Mouse (Mus musculus) gastrocnemius, postnatal 10 days (tissue): ENCODE measurements around the gene Epb41. TPM values are rescaled to one million over a fixed set of nuclear protein-coding genes. Genes with fewer than 3 reads are reported as not detected.

Source experiments
- DNase-seq: peaks from one replicate; pipeline ENCODE4 v3.0.0; 2021; ENCODE audit warnings: mixed read lengths
- total RNA-seq, 2 experiments: library from RNA; stranded (reverse); gene quantifications; 2 replicates each; pipeline ENCODE4 v1.2.3; 2021

The Epb41 gene
- total RNA-seq, 2 experiments from 2014 or later = 51.7 to 54.5 TPM

DNA sequence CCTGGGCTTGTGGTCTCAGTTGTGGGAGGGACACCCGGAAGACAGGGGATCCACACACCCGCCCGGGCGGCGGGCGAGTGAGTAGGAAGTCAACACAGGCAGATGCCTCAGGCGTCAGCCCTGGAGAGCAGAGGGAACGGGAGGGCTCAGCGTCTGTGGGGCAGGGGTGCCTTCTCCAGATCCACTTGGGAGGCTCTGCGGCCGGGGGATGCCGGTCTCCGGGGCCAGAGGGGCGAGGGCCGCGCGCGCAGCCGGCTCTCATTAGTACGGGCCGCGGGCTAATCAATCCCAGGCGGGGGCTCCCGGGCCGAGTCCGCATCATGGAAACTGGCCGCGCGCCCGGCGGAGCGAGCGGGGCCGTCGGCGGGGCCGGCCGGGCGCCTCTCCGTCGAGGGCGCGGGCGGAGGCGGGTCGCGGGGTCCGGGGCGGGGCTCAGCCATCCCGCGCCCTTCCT is 155.0 kb downstream of the Epb41 start:
- peak; percentile 68 for DNase-seq

DNA sequence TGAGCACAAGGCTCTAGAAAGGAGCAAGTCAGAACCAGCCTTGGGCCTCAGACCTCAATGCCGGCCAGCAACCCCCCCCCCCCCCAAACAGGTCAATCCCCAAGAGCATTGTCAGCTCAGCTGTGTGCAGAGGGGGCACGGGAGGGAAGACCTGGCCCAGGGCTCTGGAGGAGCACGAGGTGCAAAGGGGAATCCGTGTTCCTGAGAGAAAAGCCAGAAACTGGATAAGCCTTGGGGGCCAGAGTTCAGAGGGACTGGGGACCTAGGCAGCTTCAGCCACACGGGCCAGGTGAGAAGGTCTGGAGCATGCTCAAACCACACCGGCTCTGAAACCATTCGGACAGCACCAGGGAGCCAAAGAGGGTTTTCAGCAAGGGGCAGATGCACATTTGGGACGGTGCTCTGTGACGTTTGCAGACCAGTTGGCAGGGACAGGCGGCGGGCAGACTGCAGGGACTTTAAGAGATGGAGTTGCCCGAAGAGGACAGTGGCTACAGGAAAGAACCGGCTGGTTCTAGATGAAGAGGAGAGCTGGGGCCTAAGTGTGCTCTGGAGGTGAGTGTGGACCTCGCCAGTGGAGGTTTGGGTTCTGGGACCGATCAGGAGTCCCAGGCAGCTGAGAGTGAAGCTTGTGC is 155.5 kb downstream of the Epb41 start:
- no peak for DNase-seq

DNA sequence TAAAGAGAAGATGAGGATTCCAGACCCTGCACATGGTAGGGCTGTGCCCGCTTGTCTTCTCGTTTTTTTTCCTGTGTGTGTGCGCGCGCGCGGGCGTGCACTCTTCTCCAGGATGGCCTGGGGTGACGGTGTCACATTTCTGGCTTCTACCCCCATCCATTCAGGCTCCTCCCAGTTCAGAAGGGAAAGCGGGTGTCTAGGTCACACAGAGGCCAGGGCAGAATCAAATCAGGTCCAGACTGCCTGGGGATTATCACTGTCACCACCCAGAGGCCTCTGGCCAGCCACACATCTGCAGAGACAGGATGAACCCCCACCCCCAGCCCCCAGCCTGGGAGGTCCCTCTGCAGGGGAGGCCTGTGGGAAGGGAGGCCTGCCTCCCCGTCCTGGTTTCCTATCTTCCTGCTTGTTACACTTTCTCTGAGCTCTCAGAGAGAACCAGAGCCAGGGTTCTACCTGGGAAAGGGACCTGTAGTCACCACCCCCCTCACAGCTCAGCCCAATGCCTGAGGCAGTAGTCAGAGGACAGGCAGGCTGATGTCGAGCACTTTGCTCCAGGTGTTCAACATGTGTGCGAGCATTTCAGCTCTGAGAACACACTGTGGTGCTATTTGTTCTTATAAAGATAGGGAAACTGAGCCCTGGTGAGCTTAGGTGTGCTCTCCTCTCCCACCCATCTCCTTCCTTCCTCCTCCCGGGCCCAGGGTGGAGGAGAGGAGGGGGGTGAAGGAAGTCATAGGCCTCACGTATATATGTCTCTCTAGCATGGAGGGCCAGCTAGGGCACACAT is 156.2 kb downstream of the Epb41 start:
- no peak for DNase-seq

DNA sequence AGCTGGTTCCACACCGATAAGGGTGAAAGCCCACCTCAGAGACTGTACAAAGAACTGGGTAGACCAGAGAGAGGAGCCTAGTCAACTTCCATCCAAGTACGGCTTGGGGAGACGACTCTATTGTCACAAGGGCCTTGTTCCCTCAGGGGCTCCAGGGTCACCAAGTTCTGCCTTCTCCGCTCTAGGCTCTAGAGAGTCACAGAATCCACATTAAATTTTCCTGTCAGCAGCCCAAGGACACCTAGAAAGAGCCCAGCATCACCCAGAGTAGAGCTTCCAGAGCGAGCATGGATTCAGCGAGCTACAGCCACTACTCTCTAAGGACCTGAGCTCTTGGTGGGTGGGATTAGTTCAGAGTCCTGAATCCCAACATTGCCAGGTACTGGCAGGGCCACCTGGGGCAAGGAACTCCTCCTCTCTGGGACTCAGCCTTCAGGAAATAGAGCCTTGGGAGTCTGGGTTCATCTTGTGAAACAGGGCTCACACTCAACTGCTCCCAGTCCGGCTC is 157.0 kb downstream of the Epb41 start:
- no peak for DNase-seq

DNA sequence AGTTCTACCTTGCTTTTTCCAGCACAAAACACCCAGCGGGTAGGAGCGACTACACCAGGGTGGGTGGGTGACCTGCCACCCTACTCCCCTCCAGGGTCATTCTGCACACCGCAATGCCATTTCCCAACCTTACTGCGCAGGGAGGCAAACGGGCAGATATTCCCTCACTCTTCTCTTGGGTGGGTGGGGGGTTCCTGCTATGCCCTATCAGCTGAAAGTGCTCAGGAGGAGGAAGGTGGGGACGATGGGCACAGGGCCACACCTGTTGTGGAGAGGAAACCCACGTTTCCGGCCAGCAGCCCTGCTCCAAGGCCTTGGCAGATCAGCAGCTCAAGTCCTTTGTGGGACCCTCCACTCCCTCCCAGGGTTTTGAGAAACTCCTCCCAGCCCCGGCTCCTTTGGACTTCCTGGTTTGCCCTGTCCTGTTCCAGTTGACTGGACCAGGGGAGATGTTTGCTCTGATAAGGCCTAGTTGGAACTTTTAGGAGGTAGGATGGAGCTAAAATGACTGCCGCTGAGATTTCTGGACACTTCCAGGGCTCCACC is 158.0 kb downstream of the Epb41 start:
- no peak for DNase-seq

DNA sequence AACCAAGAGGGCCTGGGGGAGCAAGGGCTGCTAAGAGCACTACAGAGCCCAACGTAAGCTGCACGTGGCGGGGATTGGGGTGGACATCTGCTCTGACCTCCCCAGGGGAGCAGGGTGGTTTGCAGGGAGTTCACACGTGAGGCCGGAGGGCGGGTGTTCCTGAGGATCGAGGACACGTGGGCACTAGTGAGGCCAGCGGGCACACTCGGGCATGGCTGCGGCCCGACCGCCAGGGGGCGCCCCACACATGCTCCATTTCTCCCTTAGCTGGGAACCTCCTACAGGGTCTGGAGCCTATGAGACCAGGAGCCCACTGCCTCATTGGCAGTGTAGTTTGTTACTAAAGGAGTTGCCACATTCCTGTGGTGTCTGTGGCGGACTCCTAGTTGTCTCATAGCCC is 158.7 kb downstream of the Epb41 start:
- DNase-seq = peak; percentile 84

DNA sequence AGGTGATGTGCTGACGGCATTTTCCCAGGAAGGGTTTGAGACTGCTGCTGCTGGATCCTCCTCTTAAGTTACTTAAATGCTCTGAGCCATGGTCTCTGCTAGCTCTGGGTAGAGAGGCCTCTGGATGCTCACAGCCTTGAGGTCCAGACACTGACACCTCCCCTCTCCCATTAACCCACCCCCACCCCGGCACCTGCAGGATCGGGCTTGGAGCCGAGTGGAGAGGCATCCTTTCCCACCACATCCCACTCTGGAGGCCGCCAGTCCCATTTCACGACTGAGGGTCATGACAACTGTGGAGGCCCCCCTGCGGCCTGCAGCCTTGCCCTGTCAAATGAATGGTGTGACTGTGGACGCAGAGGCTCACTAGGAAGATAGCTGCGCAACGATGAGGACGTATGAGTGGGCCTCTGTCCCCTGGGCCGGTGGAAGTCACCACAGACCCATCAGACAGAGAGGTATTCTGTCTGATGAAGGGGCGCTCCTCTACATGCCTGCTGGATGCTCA is 159.2 kb downstream of the Epb41 start:
- no peak for DNase-seq

DNA sequence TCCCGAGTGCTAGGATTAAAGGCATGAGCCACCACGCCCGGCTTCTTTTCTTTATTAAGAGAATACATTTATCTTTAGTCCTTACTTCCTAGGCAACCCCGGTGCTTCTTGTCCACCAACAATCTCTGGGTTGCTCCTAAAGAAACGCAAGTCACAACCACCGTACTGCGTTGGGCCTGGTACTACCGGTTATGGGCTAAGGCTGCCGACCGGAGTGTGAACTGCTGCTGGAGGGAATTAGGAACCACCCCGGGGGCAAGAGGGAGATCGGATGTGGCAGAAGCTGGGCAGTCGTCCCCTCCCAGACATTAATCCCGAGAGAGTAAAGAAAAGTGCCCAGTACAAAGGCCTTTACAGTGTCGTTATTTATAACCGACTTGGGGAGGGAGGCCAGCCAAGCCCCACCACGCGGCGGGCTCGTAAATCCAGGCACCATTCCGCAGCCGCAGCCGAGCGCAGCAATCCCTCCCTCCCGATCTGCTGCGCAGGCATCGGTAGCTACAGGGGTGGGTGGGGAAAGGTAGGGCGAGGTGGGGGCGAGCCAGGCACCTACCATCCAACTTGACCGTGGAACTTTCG is 160.1 kb downstream of the Epb41 start:
- no peak for DNase-seq

DNA sequence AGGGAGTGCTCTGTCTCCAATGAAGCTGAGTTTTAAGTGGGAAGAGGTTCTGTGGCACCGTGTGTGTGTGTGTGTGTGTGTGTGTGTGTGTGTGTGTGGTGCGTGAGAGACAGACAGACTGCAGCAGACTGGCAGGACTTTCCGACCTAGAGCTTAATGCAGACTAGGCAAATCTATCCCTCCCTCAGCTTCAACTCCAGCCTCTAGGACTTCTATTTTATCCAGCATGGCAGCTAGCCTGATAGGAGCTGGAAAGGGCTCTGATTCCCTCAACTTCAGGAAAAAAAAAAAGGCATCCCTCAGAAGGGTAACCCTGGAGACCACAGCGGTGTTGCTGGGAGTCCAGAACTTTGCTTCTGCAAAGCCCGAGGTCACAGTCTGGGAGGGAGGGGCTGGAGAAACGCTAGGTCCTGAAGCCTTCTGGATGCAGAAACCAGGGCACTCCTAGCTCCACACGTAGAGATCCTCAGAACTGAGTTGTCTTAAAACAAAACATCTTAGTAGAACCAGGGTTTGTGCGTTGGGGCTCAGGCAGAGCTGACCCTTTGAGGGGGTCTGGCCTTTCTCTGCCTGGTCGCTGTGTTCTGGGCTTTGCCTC is 161.0 kb downstream of the Epb41 start:
- no peak for DNase-seq

DNA sequence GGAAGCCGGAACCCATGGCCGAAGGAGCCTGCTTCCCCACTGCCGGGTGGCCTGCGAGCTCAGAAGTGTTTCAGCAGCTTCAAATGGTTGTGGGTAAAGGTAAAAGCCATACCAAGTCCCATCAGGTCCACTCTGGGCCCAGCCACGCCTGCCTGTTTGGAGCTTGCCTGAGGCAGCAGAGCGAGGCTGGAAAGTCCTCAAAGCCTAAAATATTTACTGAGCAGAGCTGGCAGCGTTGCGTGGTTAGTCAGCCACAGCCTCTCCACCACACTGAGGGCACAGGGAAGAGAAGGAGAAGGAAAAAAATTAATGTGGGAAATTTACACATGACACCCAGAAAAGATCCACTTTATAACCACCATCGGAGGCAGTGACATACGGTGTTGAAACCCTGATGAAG is 161.6 kb downstream of the Epb41 start:
- no peak for DNase-seq

DNA sequence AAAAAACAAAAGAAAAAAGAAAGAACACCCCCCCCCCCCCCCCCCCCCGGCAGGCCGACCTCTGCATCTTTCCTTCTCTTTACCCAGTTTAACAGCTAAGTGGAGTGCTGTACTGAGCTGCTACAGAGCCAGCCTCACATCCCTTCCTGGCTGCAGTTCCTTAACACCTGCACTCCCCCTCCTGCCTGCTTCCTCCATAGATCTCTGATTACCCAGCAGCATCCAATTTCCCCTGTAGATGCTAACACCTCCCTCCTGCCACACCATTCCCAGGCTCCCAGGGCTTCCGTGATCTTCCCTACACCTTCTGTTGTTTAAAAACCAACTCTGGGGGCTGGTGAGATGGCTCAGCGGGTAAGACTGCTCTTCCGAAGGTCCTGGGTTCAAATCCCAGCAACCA is 163.6 kb downstream of the Epb41 start:
- DNase-seq = no peak

DNA sequence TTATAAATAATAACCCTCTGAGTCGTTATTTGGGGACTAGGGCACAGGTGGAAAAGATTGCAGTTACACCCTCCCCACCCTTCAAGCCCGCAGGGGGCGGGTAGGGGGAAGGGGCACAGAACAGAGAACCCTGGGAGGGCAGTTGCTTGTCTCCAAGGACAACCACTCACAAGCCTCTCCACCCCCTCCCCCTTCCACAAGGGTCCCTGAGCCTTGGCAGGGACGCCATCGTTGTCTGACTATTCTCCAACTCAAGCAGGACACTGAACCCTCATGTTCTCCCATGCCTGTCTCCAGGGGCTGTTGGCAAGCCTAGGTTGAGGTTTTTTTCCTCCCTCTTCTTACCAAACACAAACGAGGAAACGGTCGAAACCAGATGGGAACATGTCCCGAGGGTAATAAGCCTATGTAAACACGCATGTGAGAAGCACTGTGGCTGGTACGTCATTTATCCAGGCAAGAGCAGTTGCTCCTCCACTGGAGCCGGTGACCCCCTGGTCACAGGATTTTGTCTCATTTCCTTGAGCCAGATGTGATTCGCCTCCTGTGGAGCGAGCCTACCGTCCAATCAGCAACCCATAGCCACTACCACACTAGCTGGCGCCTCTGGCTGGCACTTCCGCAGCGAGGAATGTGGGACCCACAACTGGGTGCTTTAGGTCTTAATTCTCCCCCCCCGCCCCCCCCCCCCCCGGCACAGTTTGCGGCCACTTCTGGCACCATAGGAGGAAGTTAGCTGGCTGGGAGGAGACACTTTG is 164.7 kb downstream of the Epb41 start:
- no peak for DNase-seq

DNA sequence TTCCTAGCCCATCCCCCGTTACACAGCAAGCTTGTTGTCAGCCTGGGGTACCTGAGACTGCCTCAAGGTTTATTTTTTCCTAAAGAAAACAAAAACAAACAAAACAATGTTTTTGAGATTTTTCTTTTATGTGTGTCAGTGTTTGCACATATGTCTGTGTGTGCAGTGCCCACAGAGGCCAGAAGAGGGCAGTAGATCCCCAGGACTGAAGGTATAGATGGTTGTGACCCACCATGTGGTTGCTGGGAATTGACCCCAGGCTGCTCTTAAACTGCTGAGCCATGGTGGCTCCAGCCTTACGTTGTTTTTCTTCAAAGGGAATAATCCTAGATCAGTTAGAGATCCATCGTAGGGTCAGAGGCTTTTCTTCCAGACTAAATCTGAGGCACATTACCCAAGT is 167.2 kb downstream of the Epb41 start:
- DNase-seq = no peak

DNA sequence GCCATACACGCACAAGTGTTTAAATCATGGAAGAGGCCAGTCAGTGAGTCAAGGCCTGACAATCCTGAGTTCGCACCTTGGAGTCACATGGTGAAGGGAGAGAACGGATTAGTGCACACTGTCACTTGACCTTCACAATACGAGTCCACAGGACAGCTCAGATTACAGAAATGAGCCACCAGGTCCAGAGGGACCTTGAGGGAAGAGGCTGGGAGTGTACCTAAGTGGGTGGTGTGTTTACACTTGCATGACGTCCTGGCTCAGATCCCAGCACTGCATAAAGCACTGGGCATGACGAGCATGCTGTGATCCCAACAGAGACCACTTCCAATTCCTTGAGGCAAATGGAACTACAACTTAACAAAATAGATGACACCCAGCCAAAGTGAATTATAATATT is 168.7 kb downstream of the Epb41 start:
- DNase-seq = no peak

DNA sequence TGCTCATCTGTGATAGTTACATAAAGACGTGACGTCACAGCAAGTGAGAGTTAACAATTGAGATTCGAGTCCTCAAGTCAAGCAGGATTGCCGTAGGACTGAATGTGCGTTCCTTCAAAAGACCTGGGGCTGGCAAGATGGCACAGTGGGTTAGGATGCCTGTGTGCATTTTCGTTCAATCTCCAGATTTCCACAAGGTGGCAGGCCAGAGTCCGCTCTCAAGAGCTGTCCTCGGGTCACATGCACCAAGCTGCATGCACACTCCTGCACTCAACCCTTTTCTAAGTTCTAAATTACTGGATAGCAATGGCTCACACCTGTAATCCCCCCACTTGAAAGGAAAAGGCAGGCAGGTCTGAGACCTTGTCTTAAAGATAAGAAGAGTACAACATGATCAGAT is 170.6 kb downstream of the Epb41 start:
- DNase-seq = peak; percentile 50

DNA sequence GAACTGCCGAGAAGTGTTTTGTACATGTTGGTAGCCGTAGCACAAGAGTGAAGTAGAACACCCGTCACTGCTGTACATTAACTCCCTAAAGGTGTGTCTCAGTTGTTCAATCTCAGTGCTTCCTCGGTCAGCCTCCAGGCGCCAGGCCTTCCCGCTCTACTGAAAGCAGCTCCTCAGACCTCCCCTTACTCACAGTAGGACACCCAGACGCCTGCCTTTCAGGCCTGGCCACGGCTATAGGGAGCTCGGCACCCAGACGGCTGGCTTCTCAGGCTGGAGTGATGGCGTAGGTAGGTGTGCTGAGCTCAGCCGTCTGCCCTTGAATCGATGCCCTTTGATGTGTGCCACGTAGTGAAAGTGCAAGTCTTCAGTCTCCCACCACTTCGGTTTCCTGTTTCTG is 174.0 kb downstream of the Epb41 start:
- DNase-seq = no peak

DNA sequence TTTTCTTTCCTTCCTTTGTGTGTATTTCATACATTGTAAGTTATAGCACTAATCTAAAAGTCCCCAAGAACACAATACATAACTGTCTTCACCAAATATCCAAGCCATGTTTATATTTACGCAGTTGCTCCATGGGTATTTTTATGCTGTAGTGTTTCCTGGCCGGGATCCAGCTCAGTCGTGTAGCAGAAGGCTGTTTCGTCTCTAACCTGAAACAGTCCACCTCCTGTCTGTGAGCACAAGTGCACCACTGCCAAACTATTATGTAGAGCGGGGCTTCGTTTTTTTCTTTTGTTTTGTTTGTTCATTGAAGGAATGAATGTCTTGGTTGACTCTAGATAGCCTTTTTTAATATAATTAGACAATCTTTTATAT is 176.0 kb downstream of the Epb41 start:
- DNase-seq = no peak

DNA sequence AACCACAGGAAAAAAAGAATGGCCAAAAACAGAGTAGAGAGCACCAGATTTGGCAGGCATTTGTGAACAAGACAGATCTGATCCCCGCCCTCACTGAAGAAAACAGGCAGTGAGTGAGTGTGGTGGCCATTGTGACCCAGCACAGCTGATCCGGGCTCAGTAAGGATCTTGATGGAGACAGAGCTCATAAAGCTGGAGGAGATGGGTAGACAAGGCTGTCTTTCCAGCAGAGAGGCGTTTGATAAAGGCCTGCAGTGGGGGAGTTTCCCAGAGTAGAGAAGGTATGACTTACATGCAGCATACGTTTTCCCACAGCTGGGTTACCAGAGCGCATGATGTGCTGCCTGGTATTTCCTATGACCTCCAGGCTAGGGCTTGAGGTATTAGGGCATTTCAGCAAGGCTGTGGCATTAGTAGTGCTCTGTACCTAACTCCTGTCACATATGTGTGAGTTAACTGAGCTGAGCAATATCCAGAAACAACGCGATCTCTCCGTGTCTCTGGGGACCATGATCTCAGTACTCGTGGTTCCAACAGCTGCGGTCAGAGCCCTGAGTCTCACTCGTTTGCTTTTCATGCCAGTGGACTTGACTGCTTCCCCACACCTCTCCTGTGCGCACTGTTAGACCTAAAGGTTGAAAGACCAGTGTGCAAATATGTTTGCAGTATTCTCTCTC is 176.5 kb downstream of the Epb41 start:
- no peak for DNase-seq

DNA sequence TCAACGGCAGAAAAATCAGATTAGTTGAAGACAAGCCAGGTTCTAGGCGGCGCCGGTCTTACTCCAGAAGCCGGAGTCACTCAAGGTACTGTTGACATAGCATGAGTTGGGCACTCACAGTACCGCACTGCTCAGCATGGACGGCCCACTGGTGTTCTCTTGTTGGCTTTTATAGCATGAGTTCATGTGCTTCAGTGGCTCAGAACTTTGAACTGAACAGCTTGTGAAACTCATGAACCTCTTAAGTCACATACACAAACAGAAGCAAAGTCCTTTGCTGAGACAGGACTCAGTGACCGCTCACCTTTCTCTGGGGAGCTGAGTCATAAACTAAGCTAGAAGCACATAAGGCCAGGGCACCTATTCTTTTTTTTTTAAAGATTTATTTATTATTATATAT is 177.3 kb downstream of the Epb41 start:
- DNase-seq = no peak

DNA sequence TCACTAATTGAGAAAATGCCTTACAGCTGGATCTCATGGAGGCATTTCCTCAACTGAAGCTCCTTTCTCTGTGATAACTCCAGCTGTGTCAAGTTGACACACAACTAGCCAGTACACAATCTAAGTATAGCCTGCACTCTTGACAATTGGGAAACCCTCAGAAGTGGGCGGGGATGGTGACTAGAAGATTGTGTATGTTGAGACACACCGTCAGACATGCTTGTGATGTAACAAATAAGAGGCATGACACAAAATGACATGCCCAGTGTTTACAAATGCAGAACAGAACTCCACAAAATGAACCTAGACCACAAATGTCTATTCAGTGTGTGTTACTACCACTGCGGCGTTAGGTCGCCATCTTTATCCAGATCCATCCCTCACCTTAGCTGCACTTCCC is 178.0 kb downstream of the Epb41 start:
- DNase-seq = no peak

DNA sequence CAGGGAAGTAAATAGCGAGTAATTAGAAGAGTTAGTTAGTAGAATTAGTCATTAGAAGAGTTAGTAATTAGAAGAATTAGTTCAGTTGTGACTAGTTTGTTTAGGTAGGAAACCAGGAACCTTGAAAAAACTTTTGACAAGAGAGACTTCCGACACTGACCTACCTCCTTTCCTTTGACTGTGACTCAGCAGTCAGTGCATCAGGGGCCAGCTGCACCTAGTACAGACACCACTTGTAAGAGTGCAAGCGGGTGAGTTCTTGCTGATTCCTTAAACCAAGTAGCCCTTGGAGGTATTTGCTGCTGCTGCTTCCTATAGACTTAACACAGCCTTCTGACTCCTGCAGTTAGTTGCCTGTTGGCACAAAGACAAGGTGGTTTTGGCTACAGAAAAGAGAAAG is 184.4 kb downstream of the Epb41 start:
- no peak for DNase-seq
